Mouse (Mus musculus) erythroblast, embryonic 14.5 days (primary cell): ENCODE results near the gene Lcmt2.

Experiments
- GATA1 ChIP-seq: IDR thresholded peaks from 2 replicates; pipeline ENCODE4 v1.6.1; 2012; ENCODE audit warnings: low read length, inconsistent platforms, mixed read lengths
- TAL1 ChIP-seq: IDR thresholded peaks from 3 replicates; pipeline ENCODE4 v1.6.1; 2012; ENCODE audit warnings: low read length, inconsistent platforms, mixed read lengths

- TF ChIP-seq GATA1 (no peak), TAL1 (no peak)
Measured at GRCm38 (mm10) chr2:121137371-121137770, 3.1 kb downstream of the Lcmt2 start.
